Comparison of ENCODE assay signal across 9 mouse cellular contexts in genomic region chr11:5037146-5037854, GRCm38 (mm10). TPM values are rescaled to one million over a fixed set of nuclear protein-coding genes. Genes with fewer than 3 reads are reported as not detected.
A peak's percentile ranks its signal among the peaks of the same experiment; 100 is the strongest.
DNase-seq lines count a peak whose midpoint lies in the region; ATAC-seq and TF ChIP-seq lines count a peak whose summit lies in the region.
"Had no signal": no experiment of that assay in that cellular context is flagged by ENCODE, and none has a peak within 500 bp of the region (broad histone marks: within the 10 kb centered on the region; RNA-seq: fewer than 3 reads in every experiment).

No protein-coding gene starts in this region.

- peaks cover 94% of the 10 kb centered on the region for H3K36me3 ChIP-seq in forebrain, postnatal 0 days (ENCODE audit: insufficient read depth)

- 84% methylated on average over 8 of the region's 8 CpGs for WGBS in forebrain, postnatal 0 days

- no peak for TF ChIP-seq CTCF in forebrain, postnatal 0 days (IDR thresholded peaks at IDR 0.05; ENCODE audit: low read depth)

- no peaks in the 10 kb centered on the region for H3K27me3 ChIP-seq in forebrain, postnatal 0 days (ENCODE audit: insufficient read depth, low read length)
- H3K27me3 ChIP-seq: liver, embryonic 13.5 days had no signal

- intact Hi-C loops in left cerebral cortex, postnatal 4 days (cut with DNase I), result no loop called here

- no peak overlapping the region for H3K4me3 ChIP-seq in forebrain, postnatal 0 days (ENCODE audit: low read depth, low read length)
- H3K4me3 ChIP-seq: liver, embryonic 13.5 days had no signal

- no peak overlapping the region for H3K4me2 ChIP-seq in forebrain, postnatal 0 days (ENCODE audit: low read depth)
- H3K4me2 ChIP-seq: liver, embryonic 13.5 days had no signal

- ATAC-seq in forebrain, postnatal 0 days, result no peak

- H3K9me3 ChIP-seq in forebrain, postnatal 0 days (ENCODE audit: low read length), result no peaks in the 10 kb centered on the region
- H3K9me3 ChIP-seq: liver, embryonic 13.5 days had no signal

- peak; percentile 54 for DNase-seq in left cerebral cortex, postnatal 4 days
- no peak for DNase-seq in left cerebral cortex, adult 8-10 months (ENCODE audit: low spot score in 2 of 2)
- DNase-seq in adrenal gland, postnatal 25 days, result peak; percentile 74
- peak; percentile 83 for DNase-seq in cerebellum, adult 9-10 months
- DNase-seq in kidney, postnatal 14 days, result peak; percentile 41
- no peak for DNase-seq in thymus, postnatal 25 days
- DNase-seq in forebrain, postnatal 0 days, result no peak
- DNase-seq: liver, embryonic 13.5 days had no signal

- no peaks in the 10 kb centered on the region for H3K4me1 ChIP-seq in forebrain, postnatal 0 days (ENCODE audit: insufficient read depth)
- H3K4me1 ChIP-seq: liver, embryonic 13.5 days had no signal

- H3K9ac ChIP-seq in forebrain, postnatal 0 days, result no peak overlapping the region
- H3K9ac ChIP-seq: liver, embryonic 13.5 days had no signal

- no peak overlapping the region for H3K27ac ChIP-seq in forebrain, postnatal 0 days (ENCODE audit: low read depth, low read length)
- H3K27ac ChIP-seq: liver, embryonic 13.5 days; macrophage had no signal

RNA-seq across cellular contexts. Expression of gene Rasl10a, which starts 20.6 kb away (rescaled TPM):
- 10 to 100 TPM; 20.0 to 20.1 TPM for total RNA-seq in left cerebral cortex, postnatal 4 days (2021)
- 10 to 100 TPM; 49.0 to 60.5 (median 53.2) TPM for total RNA-seq in left cerebral cortex, adult 8-10 months (2022)
- total RNA-seq in adrenal gland, postnatal 25 days (2021), result 0.39 TPM in 1 of 2 replicates, not detected in the other
- total RNA-seq in forebrain, postnatal 0 days (2014; rRNA removed), result 2.3 and 6.8 TPM in 2 replicates
- 4.5 and 5.3 TPM in 2 replicates for polyA plus RNA-seq in forebrain, postnatal 0 days (2015; fragmentation: Nextera tagmentation; extraction: Ambion mirVana)
- polyA plus RNA-seq: macrophage had no signal

RNA-seq across cellular contexts. Expression of gene Gas2l1, which starts 27.8 kb away (rescaled TPM):
- 10 to 100 TPM; 37.8 to 42.0 TPM for total RNA-seq in left cerebral cortex, postnatal 4 days (2021)
- total RNA-seq in left cerebral cortex, adult 8-10 months (2022), result 10 to 100 TPM; 71.8 to 78.4 (median 75.3) TPM
- total RNA-seq in adrenal gland, postnatal 25 days (2021), result 42.4 and 46.1 TPM in 2 replicates
- 25.9 and 30.7 TPM in 2 replicates for total RNA-seq in forebrain, postnatal 0 days (2014; rRNA removed)
- 18.7 and 23.3 TPM in 2 replicates for polyA plus RNA-seq in forebrain, postnatal 0 days (2015; fragmentation: Nextera tagmentation; extraction: Ambion mirVana)

RNA-seq across cellular contexts. Expression of gene Ap1b1, which starts 50.7 kb away (rescaled TPM):
- total RNA-seq in left cerebral cortex, postnatal 4 days (2021), result 100 to 1,000 TPM; 110 to 115 TPM
- 100 to 1,000 TPM; 152 to 184 (median 173) TPM for total RNA-seq in left cerebral cortex, adult 8-10 months (2022)
- 59.8 and 68.0 TPM in 2 replicates for total RNA-seq in adrenal gland, postnatal 25 days (2021)
- total RNA-seq in forebrain, postnatal 0 days (2014; rRNA removed), result 84.7 and 95.6 TPM in 2 replicates
- polyA plus RNA-seq in forebrain, postnatal 0 days (2015; fragmentation: Nextera tagmentation; extraction: Ambion mirVana), result 64.8 and 78.8 TPM in 2 replicates

Comparison
In these comparisons a context has a peak if more than half of its experiments do, and no peak if none do; other contexts are left out.
1. DNase-seq: peak in left cerebral cortex, postnatal 4 days (single experiment), adrenal gland, postnatal 25 days (single experiment), cerebellum, adult 9-10 months (single experiment) and kidney, postnatal 14 days (single experiment); none in left cerebral cortex, adult 8-10 months (0 of 2), thymus, postnatal 25 days (single experiment) and forebrain, postnatal 0 days (single experiment).